In genomic region chr13:83566180-83566579, GRCm38 (mm10) we compare ENCODE assay signal across 10 mouse cellular contexts.
DNase-seq lines count a peak whose midpoint lies in the region; ATAC-seq lines count a peak whose summit lies in the region.
"Had no signal": no experiment of that assay in that cellular context is flagged by ENCODE, and none has a peak within 500 bp of the region (broad histone marks: within the 10 kb centered on the region; RNA-seq: fewer than 3 reads in every experiment).

No protein-coding gene starts in this region.

- H3K9ac ChIP-seq in hindbrain, embryonic 14.5 days: no peak overlapping the region
- H3K9ac ChIP-seq in hindbrain, embryonic 16.5 days (ENCODE audit: low read depth, low read length): no peak overlapping the region
- peak overlapping the region; percentile 15; the same call in 1 of the 2 replicates for H3K9ac ChIP-seq in heart, embryonic 13.5 days
- H3K9ac ChIP-seq: stomach, embryonic 15.5 days had no signal

- no peak for DNase-seq in hindbrain, embryonic 14.5 days (ENCODE audit: low spot score)
- DNase-seq in NIH3T3 (ENCODE audit: low read depth): peak; percentile 10
- DNase-seq in lung, postnatal 10 days: peak; percentile 37
- DNase-seq in embryo, embryonic 10 days (ENCODE audit: low spot score): no peak
- DNase-seq in urinary bladder, postnatal 10 days (ENCODE audit: low spot score): no peak

- no peak overlapping the region for H3K4me2 ChIP-seq in hindbrain, embryonic 14.5 days (replicated peaks)
- H3K4me2 ChIP-seq in hindbrain, embryonic 16.5 days (ENCODE audit: low read length): no peak overlapping the region
- peak overlapping the region; percentile 60 for H3K4me2 ChIP-seq in heart, embryonic 13.5 days
- H3K4me2 ChIP-seq: stomach, embryonic 15.5 days had no signal

- ATAC-seq in hindbrain, embryonic 14.5 days (ENCODE audit: low FRiP score): no peak
- ATAC-seq in hindbrain, embryonic 16.5 days: no peak
- no peak for ATAC-seq in heart, embryonic 13.5 days (ENCODE audit: extremely low read depth, insufficient number of reproducible peaks, low FRiP score, low TSS enrichment)
- ATAC-seq in erythroid progenitor cell, adult 5-6 weeks (replicated peaks; ENCODE audit: low FRiP score, poor library complexity, severe bottlenecking): no peak
- ATAC-seq: Patski had no signal

- peaks cover 17% of the 10 kb centered on the region; the same call in 1 of the 2 replicates for H3K4me1 ChIP-seq in hindbrain, embryonic 14.5 days (replicated peaks; ENCODE audit: control insufficient read depth, insufficient read depth, low read length)
- H3K4me1 ChIP-seq in hindbrain, embryonic 16.5 days (ENCODE audit: control insufficient read depth, insufficient read depth, low read depth, low read length): 0 out of 2 replicates have a peak, but pooled peaks cover 3% of the 10 kb centered on the region
- H3K4me1 ChIP-seq in heart, embryonic 13.5 days: peaks cover 70% of the 10 kb centered on the region
- H3K4me1 ChIP-seq: stomach, embryonic 15.5 days had no signal

- H3K27me3 ChIP-seq in hindbrain, embryonic 14.5 days (ENCODE audit: control insufficient read depth, insufficient read depth, low read length): no peaks in the 10 kb centered on the region
- H3K27me3 ChIP-seq in hindbrain, embryonic 16.5 days (replicated peaks; ENCODE audit: control insufficient read depth, insufficient read depth, low read length): no peaks in the 10 kb centered on the region
- no peaks in the 10 kb centered on the region for H3K27me3 ChIP-seq in heart, embryonic 13.5 days (replicated peaks)
- H3K27me3 ChIP-seq: stomach, embryonic 15.5 days had no signal

- 38% methylated on average over 4 of the region's 4 CpGs for WGBS in hindbrain, embryonic 14.5 days
- 33% methylated on average over 4 of the region's 4 CpGs for WGBS in hindbrain, embryonic 16.5 days
- 12% methylated on average over 4 of the region's 4 CpGs for WGBS in heart, embryonic 13.5 days

- H3K27ac ChIP-seq in hindbrain, embryonic 14.5 days: peak overlapping the region; percentile 29; the same call in 1 of the 2 replicates
- H3K27ac ChIP-seq in hindbrain, embryonic 16.5 days (ENCODE audit: low read depth, low read length): no peak overlapping the region
- peak overlapping the region; percentile 91 for H3K27ac ChIP-seq in heart, embryonic 13.5 days (replicated peaks)

- no peaks in the 10 kb centered on the region for H3K36me3 ChIP-seq in hindbrain, embryonic 14.5 days (replicated peaks; ENCODE audit: control insufficient read depth, insufficient read depth)
- no peaks in the 10 kb centered on the region for H3K36me3 ChIP-seq in hindbrain, embryonic 16.5 days (ENCODE audit: control insufficient read depth, insufficient read depth, low read length)
- H3K36me3 ChIP-seq in heart, embryonic 13.5 days: no peaks in the 10 kb centered on the region
- H3K36me3 ChIP-seq: stomach, embryonic 15.5 days had no signal

- H3K4me3 ChIP-seq in hindbrain, embryonic 14.5 days (replicated peaks; ENCODE audit: low read length): no peak overlapping the region
- H3K4me3 ChIP-seq in hindbrain, embryonic 16.5 days (ENCODE audit: low read length): no peak overlapping the region
- peak overlapping the region; percentile 22 for H3K4me3 ChIP-seq in heart, embryonic 13.5 days
- H3K4me3 ChIP-seq: stomach, embryonic 15.5 days had no signal

- no peaks in the 10 kb centered on the region for H3K9me3 ChIP-seq in hindbrain, embryonic 14.5 days (ENCODE audit: control insufficient read depth, low read length)
- no peaks in the 10 kb centered on the region for H3K9me3 ChIP-seq in hindbrain, embryonic 16.5 days (ENCODE audit: control insufficient read depth, low read length)
- no peaks in the 10 kb centered on the region for H3K9me3 ChIP-seq in heart, embryonic 13.5 days
- H3K9me3 ChIP-seq: stomach, embryonic 15.5 days had no signal

Comparison
In these comparisons a context has a peak if more than half of its experiments do, and no peak if none do; other contexts are left out.
1. DNase-seq: peak in NIH3T3 (single experiment) and lung, postnatal 10 days (single experiment); none in hindbrain, embryonic 14.5 days (single experiment), embryo, embryonic 10 days (single experiment) and urinary bladder, postnatal 10 days (single experiment).